Mouse (Mus musculus): ENCODE results near the gene Tmem29. TPM values are rescaled to one million over a fixed set of nuclear protein-coding genes. Genes with fewer than 3 reads are reported as not detected.
"Not testable (repeated sequence)": the region's sequence is repeated elsewhere in the genome, so short reads cannot be mapped to it uniquely, and the experiment has no call there.

The Tmem29 gene
- polyA plus RNA-seq (2012; ENCODE audit: insufficient read depth, insufficient read length, low replicate concordance, missing spikeins): not detected in 2 replicates

DNA sequence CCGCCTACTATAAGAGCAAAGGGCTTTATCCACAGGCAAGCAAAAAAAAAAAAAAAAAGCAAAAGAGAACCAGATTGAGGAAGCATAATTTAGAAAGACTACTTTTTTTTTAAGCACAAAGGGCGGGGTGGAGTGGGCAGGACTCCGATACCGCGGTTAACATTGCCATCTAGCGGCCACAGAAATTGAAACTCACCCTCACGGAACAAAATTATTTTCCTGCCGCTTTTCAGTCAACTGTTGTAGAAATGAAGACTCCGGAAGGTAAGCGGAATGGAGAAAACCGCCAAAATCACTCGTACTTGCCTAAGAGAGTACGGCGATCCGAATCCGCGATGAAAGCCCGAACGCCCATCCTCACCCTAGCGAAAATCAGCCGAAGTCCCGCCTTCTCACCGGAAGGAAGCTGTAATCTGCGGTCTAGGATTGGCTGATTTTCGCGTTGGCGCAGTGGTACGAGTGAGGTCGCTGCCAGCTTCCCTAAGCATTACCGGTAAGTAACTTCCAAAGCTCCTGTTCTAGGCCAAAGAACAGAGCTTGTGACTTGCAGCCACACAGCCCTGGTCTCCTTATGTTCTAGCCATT is at the start of gene Tmem29:
Gene Tmem29 (minus strand): TSS at position 389 of the 585 bp plus-strand sequence.
- WGBS: 1% methylated on average over 30 of the region's 30 CpGs
- peak within 1 kb of the TSS; percentile 80; the same call in 1 of the 2 replicates for H3K27ac ChIP-seq (ENCODE audit: insufficient read depth, low read depth, low read length)
- H3K4me3 ChIP-seq (ENCODE audit: insufficient read depth, low read depth, low read length): peak within 1 kb of the TSS; percentile 61
- TF ChIP-seq POLR2A (IDR thresholded peaks at IDR 0.05; ENCODE audit: insufficient read depth, low read depth, low read length): no peak
- TF ChIP-seq CTCF (IDR thresholded peaks at IDR 0.05; ENCODE audit: insufficient read depth, low read depth, low read length): peak; percentile 47
- no peaks in the 10 kb centered on the region for H3K4me1 ChIP-seq (ENCODE audit: control insufficient read depth, insufficient read depth, low read length)

DNA sequence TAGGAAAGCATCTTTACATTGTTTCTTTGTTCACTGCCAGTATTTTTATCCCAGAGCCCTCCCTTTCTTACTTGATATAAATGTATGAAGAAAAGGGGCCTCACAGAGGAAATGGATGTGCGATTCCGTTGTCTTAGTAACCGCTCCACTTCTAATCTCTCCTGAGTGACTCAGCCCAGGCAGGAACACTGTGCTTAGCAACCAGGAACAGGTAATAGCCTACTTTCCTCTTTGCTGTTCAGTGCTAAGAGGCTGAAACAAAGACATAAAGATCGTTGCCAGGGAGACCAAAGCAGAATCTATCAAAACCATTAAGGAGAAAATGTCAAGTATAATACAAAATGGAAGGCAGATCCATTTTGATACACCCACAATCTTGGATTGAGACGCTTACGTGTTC is 49.7 kb upstream of the Tmem29 start:
- Histone ChIP-seq H3K4me3 (ENCODE audit: insufficient read depth, low read depth, low read length) (no peak overlapping the region), H3K27ac (ENCODE audit: insufficient read depth, low read depth, low read length) (no peak overlapping the region), H3K4me1 (ENCODE audit: control insufficient read depth, insufficient read depth, low read length) (no peaks in the 10 kb centered on the region)
- 53% methylated on average over 6 of the region's 6 CpGs for WGBS
- TF ChIP-seq POLR2A (IDR thresholded peaks at IDR 0.05; ENCODE audit: insufficient read depth, low read depth, low read length) (no peak), CTCF (IDR thresholded peaks at IDR 0.05; ENCODE audit: insufficient read depth, low read depth, low read length) (no peak)

DNA sequence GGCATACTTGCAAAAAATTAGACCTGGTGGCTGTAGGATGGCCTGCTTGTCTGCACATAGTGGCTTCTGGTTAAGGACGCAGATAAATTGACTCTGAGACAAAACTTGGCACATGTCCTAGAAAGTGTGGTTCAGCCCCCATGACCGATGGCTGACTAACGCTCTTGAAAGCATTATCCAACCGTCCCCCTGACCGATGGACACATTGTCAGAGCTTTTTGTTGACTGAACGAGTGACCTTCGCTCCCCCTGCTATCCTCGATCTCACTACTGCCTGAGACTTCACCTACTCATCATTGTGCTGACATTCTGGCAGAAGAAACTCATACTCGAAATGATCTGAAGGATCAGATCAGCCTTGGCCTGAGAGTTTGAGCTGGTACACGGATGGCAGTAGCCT is 28.9 kb upstream of the Tmem29 start:
- not testable (repeated sequence) for H3K27ac ChIP-seq (ENCODE audit: insufficient read depth, low read depth, low read length); H3K4me1 ChIP-seq (ENCODE audit: control insufficient read depth, insufficient read depth, low read length); H3K4me3 ChIP-seq (ENCODE audit: insufficient read depth, low read depth, low read length)
- 46% methylated on average over 3 of the region's 10 CpGs for WGBS

DNA sequence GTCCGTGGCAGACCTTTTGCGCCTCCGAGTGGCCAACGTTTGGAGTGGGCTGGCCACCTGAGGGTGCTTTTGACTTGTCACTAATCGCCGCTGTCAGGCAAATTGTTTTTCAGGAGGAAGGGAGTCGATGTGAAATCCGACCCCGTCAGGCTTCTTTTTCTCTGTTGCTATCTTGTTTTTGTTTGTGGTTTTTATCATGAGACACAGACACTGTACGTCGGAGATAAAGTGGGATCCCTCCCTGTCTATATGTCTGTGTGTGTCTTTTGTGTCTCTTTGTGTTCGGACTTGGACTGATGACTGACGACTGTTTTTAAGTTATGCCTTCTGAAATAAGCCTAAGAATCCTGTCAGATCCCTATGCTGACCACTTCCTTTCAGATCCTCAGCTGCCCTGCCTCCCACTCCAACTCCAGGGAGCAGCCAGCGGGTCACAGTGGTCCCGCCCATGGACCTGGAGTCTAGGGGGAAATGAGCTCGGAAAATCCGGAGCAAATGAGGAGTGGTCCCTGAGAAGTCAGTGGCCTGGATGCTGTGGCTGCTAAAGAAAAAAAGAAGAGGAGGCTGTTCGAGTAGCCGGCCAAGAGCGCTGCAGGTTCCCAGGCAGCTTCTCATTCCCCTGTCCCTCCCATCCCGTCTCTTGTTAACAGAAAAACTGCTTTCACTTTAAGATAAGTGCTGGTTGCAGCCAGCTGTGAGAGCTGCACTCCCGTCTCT is 27.5 kb upstream of the Tmem29 start:
- H3K4me1 ChIP-seq (ENCODE audit: control insufficient read depth, insufficient read depth, low read length); H3K4me3 ChIP-seq (ENCODE audit: insufficient read depth, low read depth, low read length); H3K27ac ChIP-seq (ENCODE audit: insufficient read depth, low read depth, low read length): not testable (repeated sequence)
- 45% methylated on average over 11 of the region's 22 CpGs for WGBS

DNA sequence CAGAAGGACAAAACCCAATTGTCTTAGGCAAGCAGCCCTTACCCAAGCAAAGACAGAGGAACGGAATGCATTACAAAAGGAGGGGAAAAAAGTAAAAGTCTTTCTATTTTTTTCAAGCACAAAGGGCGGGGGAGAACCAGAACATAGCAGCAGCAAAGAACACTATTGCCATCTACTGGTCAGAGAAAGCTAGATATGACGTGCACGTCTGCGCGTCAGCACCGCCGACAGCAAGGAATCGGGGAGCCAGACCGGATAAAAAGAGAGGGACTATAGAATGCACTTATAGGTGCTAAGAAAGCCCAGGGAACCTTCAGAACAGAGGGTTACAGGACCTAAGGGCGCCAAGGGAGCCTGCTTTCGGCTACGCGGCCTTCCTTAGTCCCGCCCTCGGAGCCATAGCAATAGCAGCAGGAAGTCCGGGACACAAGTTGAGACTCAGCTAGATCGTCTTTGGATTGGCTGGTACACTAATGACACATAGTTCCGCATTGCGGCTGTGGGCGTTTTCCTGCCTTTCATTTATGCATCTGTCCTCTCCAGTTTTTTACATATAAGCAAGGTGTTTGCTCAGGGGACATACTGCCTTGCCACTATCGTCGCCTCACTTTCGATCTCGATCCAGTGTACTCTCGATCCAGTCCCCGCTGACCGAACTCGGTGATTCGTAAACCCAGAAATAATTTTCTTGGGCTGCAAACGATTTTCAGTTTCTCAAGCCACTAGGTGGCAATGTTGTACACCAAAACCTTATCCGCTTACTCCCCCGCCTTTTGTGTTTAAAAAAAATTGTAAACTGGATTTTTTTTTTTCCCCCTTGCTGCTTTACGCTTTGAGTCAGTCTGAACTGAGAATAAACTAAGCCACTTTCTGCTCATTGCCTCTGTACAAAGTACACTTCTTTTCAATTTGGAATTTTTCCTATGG is 19.2 kb upstream of the Tmem29 start:
- Histone ChIP-seq H3K4me3 (ENCODE audit: insufficient read depth, low read depth, low read length) (peak overlapping the region; percentile 78), H3K27ac (ENCODE audit: insufficient read depth, low read depth, low read length) (peak overlapping the region; percentile 100), H3K4me1 (ENCODE audit: control insufficient read depth, insufficient read depth, low read length) (no peaks in the 10 kb centered on the region)
- no peak for TF ChIP-seq POLR2A (IDR thresholded peaks at IDR 0.05; ENCODE audit: insufficient read depth, low read depth, low read length)
- peak; percentile 43; the same call in 1 of the 2 replicates for TF ChIP-seq CTCF (IDR thresholded peaks at IDR 0.05; ENCODE audit: insufficient read depth, low read depth, low read length)
- 1% methylated on average over 34 of the region's 34 CpGs for WGBS

DNA sequence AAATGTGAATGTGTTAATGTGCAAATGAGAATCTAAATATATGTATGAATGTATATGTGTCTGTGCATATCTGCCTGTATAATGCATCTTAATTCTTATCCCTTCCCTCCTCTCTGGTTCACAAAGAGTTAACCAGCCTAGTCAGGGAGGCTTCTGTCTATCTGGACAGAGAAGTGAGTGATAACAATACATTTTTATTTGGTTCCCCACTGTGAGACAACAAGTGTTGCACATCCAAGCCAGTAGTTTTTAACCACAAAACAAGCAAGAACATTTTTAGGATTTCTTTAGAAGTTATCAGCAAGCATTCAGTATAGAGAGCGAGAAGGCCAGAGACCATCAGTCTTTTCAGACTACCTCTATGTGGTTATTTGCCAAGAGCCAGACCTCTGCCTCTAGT is 12.5 kb upstream of the Tmem29 start:
- Histone ChIP-seq H3K27ac (ENCODE audit: insufficient read depth, low read depth, low read length) (no peak overlapping the region), H3K4me1 (ENCODE audit: control insufficient read depth, insufficient read depth, low read length) (no peaks in the 10 kb centered on the region), H3K4me3 (ENCODE audit: insufficient read depth, low read depth, low read length) (no peak overlapping the region)
- WGBS: 86% methylated on average over 1 of the region's 1 CpGs
- TF ChIP-seq POLR2A (IDR thresholded peaks at IDR 0.05; ENCODE audit: insufficient read depth, low read depth, low read length) (no peak), CTCF (IDR thresholded peaks at IDR 0.05; ENCODE audit: insufficient read depth, low read depth, low read length) (no peak)

DNA sequence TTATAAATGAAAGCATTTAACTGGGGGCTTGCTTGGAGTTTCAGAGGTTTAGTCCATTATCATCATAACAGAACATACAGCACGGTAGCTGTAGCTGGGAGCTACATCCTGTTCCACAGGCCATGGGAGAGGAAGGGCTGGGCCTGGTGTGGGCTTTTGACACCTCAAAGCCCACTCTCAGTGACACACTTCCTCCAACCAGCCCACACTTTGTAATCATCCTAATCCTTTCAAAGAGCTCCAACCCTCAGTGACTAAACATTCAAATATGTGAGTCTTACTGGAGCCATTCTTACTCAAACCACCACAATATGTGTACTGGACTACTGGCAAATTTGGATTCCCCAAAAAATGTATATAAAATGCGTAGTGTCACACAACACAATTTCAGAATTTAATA is 9.3 kb upstream of the Tmem29 start:
- Histone ChIP-seq H3K27ac (ENCODE audit: insufficient read depth, low read depth, low read length) (no peak overlapping the region), H3K4me1 (ENCODE audit: control insufficient read depth, insufficient read depth, low read length) (no peaks in the 10 kb centered on the region), H3K4me3 (ENCODE audit: insufficient read depth, low read depth, low read length) (no peak overlapping the region)
- TF ChIP-seq POLR2A (IDR thresholded peaks at IDR 0.05; ENCODE audit: insufficient read depth, low read depth, low read length): no peak
- no peak for TF ChIP-seq CTCF (IDR thresholded peaks at IDR 0.05; ENCODE audit: insufficient read depth, low read depth, low read length)
- WGBS: 78% methylated on average over 2 of the region's 2 CpGs

DNA sequence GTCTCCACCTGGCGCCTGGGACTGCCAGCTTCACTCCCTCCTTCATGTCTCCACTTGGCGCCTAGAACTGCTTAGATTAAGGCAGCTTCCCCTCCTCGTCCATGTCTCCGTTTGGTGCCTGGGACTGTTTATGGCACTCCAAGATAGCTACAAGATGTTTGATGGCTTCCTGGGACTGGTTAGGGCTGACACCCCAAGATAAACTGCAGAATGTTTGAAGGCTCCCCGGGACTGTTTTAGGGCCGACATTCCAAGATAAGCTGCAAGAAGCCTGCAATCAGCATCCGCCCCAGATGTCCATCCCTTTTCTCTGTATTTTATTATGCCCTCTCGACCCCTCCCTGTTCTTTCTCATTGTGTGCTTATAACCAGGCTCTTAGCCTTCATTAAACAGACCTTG is 7.9 kb upstream of the Tmem29 start:
- H3K4me1 ChIP-seq (ENCODE audit: control insufficient read depth, insufficient read depth, low read length); H3K4me3 ChIP-seq (ENCODE audit: insufficient read depth, low read depth, low read length); H3K27ac ChIP-seq (ENCODE audit: insufficient read depth, low read depth, low read length): not testable (repeated sequence)
- 59% methylated on average over 8 of the region's 8 CpGs for WGBS

DNA sequence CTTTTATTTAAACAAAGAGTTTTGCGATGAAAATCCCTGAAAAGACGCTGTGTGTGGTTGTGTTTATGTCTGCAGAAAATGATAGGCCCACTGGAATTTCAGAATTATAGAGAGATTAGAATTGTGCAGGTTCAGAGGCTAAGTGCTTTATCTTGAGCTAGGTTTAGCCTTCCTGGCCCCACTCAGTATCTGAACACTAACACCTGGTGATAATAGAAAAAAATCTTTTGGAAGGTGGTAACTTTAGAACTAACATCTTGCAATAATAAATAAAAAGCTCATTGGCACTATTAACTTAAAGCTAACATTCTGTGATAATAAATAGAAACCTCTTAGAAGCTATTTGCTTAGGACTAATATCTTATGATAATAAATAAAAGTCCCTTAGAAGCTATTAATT is 1.2 kb upstream of the Tmem29 start:
- WGBS: 33% methylated on average over 2 of the region's 2 CpGs

More for the DNA sequence above, 1.2 kb upstream of the Tmem29 start:
- TF ChIP-seq CTCF (IDR thresholded peaks at IDR 0.05; ENCODE audit: insufficient read depth, low read depth, low read length): no peak
- no peak for TF ChIP-seq POLR2A (IDR thresholded peaks at IDR 0.05; ENCODE audit: insufficient read depth, low read depth, low read length)
- no peak overlapping the region for H3K4me3 ChIP-seq (ENCODE audit: insufficient read depth, low read depth, low read length)
- no peaks in the 10 kb centered on the region for H3K4me1 ChIP-seq (ENCODE audit: control insufficient read depth, insufficient read depth, low read length)
- no peak overlapping the region for H3K27ac ChIP-seq (ENCODE audit: insufficient read depth, low read depth, low read length)
